In the genomic region with DNA sequence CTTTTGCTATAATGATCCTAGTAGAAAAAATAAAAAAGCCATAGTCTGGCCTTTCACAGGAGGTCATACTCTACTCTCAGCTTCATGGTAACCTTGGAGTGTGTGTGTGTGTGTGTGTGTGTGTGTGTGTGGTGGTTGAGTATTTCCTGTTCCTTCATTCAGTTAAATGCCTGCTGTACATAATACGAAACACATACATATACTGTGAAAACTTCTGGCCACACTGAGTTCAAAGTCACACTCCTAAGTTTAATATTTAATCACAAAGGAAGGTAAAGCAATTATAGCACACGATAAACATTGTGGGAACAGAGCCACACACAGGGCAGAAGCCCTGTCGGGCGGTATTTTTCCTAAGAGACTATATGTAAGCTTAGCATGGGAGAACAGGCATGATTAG, we compare ENCODE assay signal across 16 mouse cellular contexts.
"Had no signal": no experiment of that assay in that cellular context is flagged by ENCODE, and none has a peak within 500 bp of the region (broad histone marks: within the 10 kb centered on the region; RNA-seq: fewer than 3 reads in every experiment).

No protein-coding gene starts in this region.

- H3K27me3 ChIP-seq: lung, embryonic 15.5 days; megakaryocyte, embryonic 14.5 days; midbrain, embryonic 13.5 days; midbrain, embryonic 15.5 days; neural tube, embryonic 12.5 days had no signal

- H3K4me3 ChIP-seq: lung, embryonic 15.5 days; megakaryocyte, embryonic 14.5 days; midbrain, embryonic 13.5 days; midbrain, embryonic 15.5 days; neural tube, embryonic 12.5 days had no signal

- ATAC-seq: lung, postnatal 0 days; midbrain, embryonic 13.5 days; midbrain, embryonic 15.5 days had no signal

- H3K27ac ChIP-seq: lung, embryonic 15.5 days; macrophage; midbrain, embryonic 13.5 days; midbrain, embryonic 15.5 days; neural tube, embryonic 12.5 days had no signal

- H3K36me3 ChIP-seq: lung, embryonic 15.5 days; midbrain, embryonic 13.5 days; midbrain, embryonic 15.5 days; neural tube, embryonic 12.5 days had no signal

- H3K9ac ChIP-seq: lung, embryonic 15.5 days; midbrain, embryonic 13.5 days; midbrain, embryonic 15.5 days; neural tube, embryonic 12.5 days had no signal

- H3K9me3 ChIP-seq: lung, embryonic 15.5 days; midbrain, embryonic 15.5 days; neural tube, embryonic 12.5 days had no signal

- H3K4me1 ChIP-seq: lung, embryonic 15.5 days; megakaryocyte, embryonic 14.5 days; midbrain, embryonic 13.5 days; midbrain, embryonic 15.5 days; neural tube, embryonic 12.5 days had no signal

- H3K4me2 ChIP-seq: lung, embryonic 15.5 days; midbrain, embryonic 11.5 days; midbrain, embryonic 13.5 days; midbrain, embryonic 15.5 days; neural tube, embryonic 12.5 days had no signal

- DNase-seq: lung, adult 2 months; lung, postnatal 14 days; lung, postnatal 36 days; right cerebral cortex, postnatal 14 days; spleen, adult 18-20 months; thymus, adult 18-20 months; thymus, postnatal 14 days; thymus, postnatal 36 days had no signal
